Mouse (Mus musculus) erythroblast, embryonic 14.5 days (primary cell): Measurements from ENCODE around the gene Resp18.

ENCODE experiments used
- GATA1 ChIP-seq: IDR thresholded peaks from 2 replicates; pipeline ENCODE4 v1.6.1; 2012; ENCODE audit warnings: low read length, inconsistent platforms, mixed read lengths
- TAL1 ChIP-seq: IDR thresholded peaks from 3 replicates; pipeline ENCODE4 v1.6.1; 2012; ENCODE audit warnings: low read length, inconsistent platforms, mixed read lengths

GRCm38 (mm10) chr1:75248041-75248772 is 30.0 kb downstream of the Resp18 start:
- TF ChIP-seq GATA1 (no peak), TAL1 (no peak)
